Mouse (Mus musculus) layer of hippocampus, postnatal 25 days (tissue): ENCODE measurements at regions not wholly inside any gene's neighbourhood (a gene's known extent, or its start where the extent isn't known, plus 50 kb on each side); places are given as distances from the start of the nearest gene placed in this dataset.

Experiments
- DNase-seq, 2 experiments: peaks; one replicate each; pipeline ENCODE4 v3.0.0; 2022; ENCODE audit warnings: mixed read lengths in 2 of 2, low spot score in 1 of 2; ENCODE audit errors: extremely low spot score in 1 of 2

GRCm38 (mm10) chr6:116998948-116999682 lies 169.2 kb upstream of the Cxcl12 start:
- DNase-seq = peak; percentile 11 to 32

GRCm38 (mm10) chr6:116999940-117000339 lies 168.4 kb upstream of the Cxcl12 start:
- DNase-seq = no peak

DNA sequence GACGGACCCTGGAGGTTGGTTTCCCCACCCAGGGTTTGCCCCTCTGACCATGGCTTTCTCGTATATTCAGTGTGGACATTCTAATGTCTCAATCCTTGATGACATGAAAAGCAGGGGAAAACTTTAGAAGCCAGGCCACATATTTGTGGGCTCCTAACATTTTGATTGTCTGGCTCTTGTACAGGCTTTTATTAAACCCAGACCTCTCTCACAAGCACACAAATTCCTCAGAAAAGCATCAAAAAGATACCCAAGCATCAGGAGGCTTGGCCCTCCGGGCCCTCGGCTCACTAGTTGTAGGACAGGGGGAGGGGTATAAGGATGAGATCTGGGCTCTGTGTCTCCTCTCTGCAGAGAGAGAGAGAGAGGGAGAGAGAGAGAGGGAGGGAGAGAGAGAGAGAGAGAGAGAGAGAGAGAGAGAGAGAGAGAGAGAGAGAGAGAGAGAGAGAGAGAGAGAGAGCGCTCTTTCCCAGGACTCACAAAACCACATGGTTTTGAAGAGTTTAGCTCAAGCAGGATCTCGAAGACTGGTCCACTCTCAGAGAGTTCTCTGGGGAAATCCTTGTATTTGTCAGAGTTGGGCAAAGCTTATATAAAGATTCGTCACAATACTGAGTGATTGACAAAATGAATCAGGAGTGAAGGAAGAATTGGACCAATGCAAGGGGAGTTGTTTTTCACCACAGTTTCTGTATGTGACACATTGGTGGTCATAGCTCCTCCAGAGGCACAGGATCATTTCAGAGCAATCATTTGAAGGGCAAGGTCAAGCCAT lies 167.2 kb upstream of the Cxcl12 start:
- no peak for DNase-seq

- no peak for DNase-seq
Measured at GRCm38 (mm10) chr6:117012621-117013020, 155.7 kb upstream of the Cxcl12 start.

- no peak for DNase-seq
Measured at GRCm38 (mm10) chr6:117015461-117015860, 152.9 kb upstream of the Cxcl12 start.

DNA sequence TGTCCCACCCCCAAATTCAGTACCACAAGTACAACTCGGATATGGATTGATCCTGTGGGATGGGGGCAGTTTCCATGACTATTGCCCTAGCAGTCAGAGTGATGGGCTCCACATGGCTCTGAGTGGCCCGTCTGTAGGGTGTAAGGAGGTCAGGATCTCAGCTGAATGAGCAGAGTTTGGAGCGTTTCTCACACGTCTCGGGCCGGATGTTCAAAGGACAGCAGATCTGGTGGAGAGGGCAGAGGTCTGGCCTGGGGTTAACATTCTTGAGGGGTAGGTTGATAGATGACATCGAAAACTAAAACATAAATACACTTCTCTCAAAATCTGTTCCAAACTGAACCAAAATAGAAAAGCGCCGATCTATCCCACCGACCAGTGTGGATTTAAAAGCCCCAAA lies 146.5 kb upstream of the Cxcl12 start:
- no peak for DNase-seq

GRCm38 (mm10) chr6:117032042-117032746 lies 136.1 kb upstream of the Cxcl12 start:
- DNase-seq = no peak

- DNase-seq = no peak
Measured at GRCm38 (mm10) chr6:117043744-117044143, 124.6 kb upstream of the Cxcl12 start.

DNA sequence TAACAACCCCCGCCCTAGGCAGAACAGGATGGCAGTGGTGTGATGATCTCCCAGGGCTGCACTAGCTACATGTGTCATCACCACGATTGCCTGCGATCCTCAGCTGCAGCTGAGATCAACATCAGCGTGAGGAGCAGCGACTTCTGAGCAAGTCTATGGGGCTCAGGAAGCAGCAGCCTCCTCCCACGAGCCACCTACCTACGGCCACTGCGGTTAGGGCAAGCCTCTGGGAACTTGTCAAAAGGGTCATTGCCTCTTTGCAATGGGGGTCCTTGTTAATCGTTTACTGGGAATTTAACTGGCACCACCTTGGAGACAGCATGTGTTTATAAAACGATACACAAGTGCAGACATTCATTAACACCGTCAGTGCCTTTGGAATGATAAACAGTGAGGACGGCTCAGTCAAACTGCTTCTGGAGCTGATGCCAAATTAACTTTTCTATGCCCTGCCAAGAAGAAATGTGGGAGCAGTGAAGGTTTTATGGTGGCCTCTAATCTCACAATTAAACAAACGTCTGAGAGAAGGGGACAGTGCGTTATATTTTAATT lies 118.8 kb upstream of the Cxcl12 start:
- no peak for DNase-seq

DNA sequence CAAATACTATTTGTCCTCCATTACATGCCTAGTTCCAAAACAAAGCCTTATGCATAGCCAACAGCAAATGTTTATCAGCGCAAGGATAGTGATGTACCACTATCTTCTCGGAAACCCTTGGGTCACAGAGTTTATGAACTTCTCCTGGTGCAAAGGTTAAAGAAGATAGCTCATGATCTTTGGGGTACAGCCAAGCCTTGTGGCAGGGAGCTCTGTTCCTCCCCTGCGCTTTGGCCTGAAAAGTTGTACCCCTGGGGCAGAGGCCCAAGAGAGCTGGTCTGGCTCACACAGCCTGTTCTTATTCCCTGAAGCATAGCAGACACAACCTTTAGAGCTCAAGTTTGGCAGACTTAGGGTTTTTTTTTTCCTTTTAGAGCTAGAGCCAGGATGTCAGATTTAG lies 107.6 kb upstream of the Cxcl12 start:
- no peak for DNase-seq

- no peak for DNase-seq
Measured at GRCm38 (mm10) chr6:117067541-117068305, 100.6 kb upstream of the Cxcl12 start.

- DNase-seq = peak; percentile 32 to 57
Measured at GRCm38 (mm10) chr6:117071311-117071710, 97.0 kb upstream of the Cxcl12 start.

DNA sequence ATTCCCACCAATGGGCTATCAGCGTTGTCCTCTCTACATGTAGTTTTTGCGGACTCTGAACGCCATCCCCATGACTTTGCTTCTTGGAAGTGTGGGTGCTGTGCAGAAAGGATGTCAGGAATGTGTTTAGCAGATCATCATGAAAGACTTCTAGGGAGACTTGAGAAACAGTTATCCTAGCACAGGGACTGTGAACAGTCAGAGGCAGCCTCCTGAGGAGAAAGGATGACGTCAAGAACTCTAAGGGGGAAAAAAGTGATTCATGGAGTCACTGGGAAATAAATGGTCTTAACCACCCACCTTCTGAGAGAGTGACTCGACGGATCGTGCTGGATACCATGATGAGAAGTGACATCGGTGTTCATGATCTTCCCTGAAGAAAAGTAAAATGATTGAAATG lies 96.5 kb upstream of the Cxcl12 start:
- DNase-seq = no peak

- no peak for DNase-seq
Measured at GRCm38 (mm10) chr6:117079500-117079899, 88.8 kb upstream of the Cxcl12 start.

- no peak for DNase-seq
Measured at GRCm38 (mm10) chr6:117080973-117081372, 87.4 kb upstream of the Cxcl12 start.

DNA sequence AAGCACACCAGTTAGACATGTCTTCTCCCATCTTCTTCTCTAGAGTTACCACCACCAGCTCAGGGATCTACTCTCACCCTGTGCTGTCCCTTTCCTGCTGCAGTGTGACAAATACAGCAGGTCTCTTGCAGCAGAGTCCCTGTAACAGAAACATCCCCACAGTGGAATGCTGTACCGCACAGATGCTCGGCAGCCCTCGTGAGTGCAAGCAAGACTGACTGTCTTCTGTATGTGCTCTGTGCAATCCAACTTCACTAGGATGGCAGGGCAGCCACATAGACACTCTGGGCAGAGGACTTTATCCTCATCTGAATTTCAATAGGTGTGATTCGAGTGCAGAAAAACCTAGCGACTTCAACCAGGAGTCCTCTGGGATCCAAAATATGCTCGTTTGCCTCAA lies 84.1 kb upstream of the Cxcl12 start:
- no peak for DNase-seq

DNA sequence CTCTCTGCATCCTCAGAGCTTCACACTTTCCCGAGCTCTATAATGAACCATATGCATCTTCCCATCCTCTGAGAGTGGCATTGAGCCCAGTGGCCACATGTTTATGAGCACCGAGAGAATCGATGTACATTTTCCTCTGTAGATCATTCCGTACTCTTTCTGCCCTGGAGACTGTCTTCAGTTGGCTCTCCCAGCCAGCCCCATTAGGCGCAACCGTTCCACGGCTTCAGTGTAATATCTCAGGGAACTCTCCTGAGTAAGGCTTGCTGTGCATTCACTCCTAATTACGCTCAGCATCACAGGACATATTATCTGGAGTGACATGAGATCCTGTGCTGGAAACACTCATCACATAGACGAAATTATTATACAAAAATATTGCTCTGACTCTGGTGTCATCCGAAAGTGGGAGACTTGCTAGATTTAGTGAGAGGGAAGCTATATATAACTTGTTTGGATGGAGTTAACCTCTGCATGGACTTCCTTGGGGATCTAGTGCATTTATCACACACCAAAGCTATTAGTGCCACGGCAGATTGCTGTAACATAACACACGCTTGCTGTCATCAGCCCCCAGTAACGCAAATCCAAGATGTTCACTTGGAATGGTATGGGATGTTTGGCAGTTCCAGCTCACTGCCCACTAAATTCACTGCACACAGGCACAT lies 83.4 kb upstream of the Cxcl12 start:
- no peak for DNase-seq

DNA sequence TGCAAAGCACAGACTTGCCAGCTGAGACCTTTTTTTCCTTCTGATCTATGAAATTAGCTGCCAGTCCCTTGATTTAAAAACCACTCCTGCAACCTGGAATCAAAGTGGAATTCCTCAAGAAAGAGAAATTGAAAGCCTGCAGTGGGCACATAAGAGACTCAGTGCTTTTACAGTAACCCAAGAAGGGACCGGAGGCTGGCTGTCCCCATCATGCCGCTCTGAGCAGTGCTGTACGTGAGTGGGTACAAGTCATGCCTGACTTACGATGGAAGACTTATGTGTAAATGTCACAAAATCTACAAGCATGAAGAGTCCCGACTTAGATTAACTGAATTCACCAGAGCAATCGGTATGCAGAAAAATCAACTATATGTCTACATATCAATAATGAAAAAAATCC lies 73.6 kb upstream of the Cxcl12 start:
- no peak for DNase-seq

GRCm38 (mm10) chr6:117099871-117100270 lies 68.5 kb upstream of the Cxcl12 start:
- DNase-seq = no peak

- no peak for DNase-seq
Measured at GRCm38 (mm10) chr6:117102693-117103092, 65.6 kb upstream of the Cxcl12 start.
